Comparison of ENCODE assay signal across 13 mouse cellular contexts in the genomic region with DNA sequence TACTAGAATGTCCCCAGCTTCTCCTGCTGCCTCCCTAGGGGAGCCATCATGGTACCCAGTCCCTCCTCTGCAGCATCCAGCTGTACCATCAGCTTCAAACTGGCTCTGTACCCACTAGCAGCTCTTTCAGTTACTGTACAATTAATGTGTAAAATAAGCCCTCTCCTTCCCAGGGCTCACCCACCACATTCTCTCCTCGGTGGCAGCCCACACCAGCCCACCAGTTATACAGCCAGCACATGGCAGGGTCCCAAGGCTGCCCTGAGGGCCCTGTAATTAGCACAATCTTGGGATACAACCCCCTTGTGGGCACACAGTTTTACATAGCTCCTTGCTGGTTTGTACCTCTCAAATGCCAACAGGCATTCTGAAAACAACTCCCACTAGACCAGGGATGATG.
"Had no signal": no experiment of that assay in that cellular context is flagged by ENCODE, and none has a peak within 500 bp of the region (broad histone marks: within the 10 kb centered on the region; RNA-seq: fewer than 3 reads in every experiment).

No protein-coding gene starts in this region.

- DNase-seq: layer of hippocampus, postnatal 36 days; lung, embryonic 14.5 days; lung, postnatal 14 days; retina, postnatal 1 day; right cerebral cortex, postnatal 4 days; thymus, postnatal 14 days had no signal

- H3K4me2 ChIP-seq: kidney, embryonic 15.5 days; limb, embryonic 13.5 days; lung, embryonic 14.5 days; midbrain, embryonic 11.5 days; midbrain, embryonic 15.5 days; neural tube, embryonic 12.5 days had no signal

- ATAC-seq: midbrain, embryonic 15.5 days had no signal

- H3K27me3 ChIP-seq: kidney, embryonic 15.5 days; limb, embryonic 13.5 days; midbrain, embryonic 15.5 days; neural tube, embryonic 12.5 days had no signal

- H3K9ac ChIP-seq: kidney, embryonic 15.5 days; limb, embryonic 13.5 days; lung, embryonic 14.5 days; midbrain, embryonic 15.5 days; neural tube, embryonic 12.5 days had no signal

- H3K9me3 ChIP-seq: kidney, embryonic 15.5 days; limb, embryonic 13.5 days; megakaryocyte, embryonic 14.5 days; midbrain, embryonic 15.5 days; neural tube, embryonic 12.5 days had no signal

- H3K4me1 ChIP-seq: neural tube, embryonic 12.5 days had no signal

- H3K4me3 ChIP-seq: kidney, embryonic 15.5 days; limb, embryonic 13.5 days; megakaryocyte, embryonic 14.5 days; midbrain, embryonic 15.5 days; neural tube, embryonic 12.5 days had no signal

- H3K27ac ChIP-seq: kidney, embryonic 15.5 days; limb, embryonic 13.5 days; macrophage; midbrain, embryonic 15.5 days; neural tube, embryonic 12.5 days had no signal
